Mouse (Mus musculus): ENCODE measurements at regions not wholly inside any gene's neighbourhood (a gene's known extent, or its start where the extent isn't known, plus 50 kb on each side); places are given as distances from the start of the nearest gene placed in this dataset.

GRCm38 (mm10) chr4:72647130-72647529 is 205.3 kb downstream of the Aldoart1 start:
- TF ChIP-seq CTCF (conservative IDR thresholded peaks at IDR 0.05; ENCODE audit: low read length) = no peak
- no peak for TF ChIP-seq NANOG (IDR thresholded peaks at IDR 0.05; ENCODE audit: borderline replicate concordance, low read length)
- TF ChIP-seq POU5F1 (IDR thresholded peaks at IDR 0.05; ENCODE audit: borderline replicate concordance, low read length) = peak; percentile 75; the same call in 1 of the 2 replicates

All from E14TG2a.4 (cell line).